Mouse (Mus musculus) neural tube, embryonic 11.5 days (tissue): Measurements from ENCODE around the gene Helq. TPM values are rescaled to one million over a fixed set of nuclear protein-coding genes. Genes with fewer than 3 reads are reported as not detected.

Experiments used
- ATAC-seq: fragments of 200-750 bp; cut with Nextera tagmentation; 2 replicates; pipeline ENCODE4 v1.8.0; 2017; ENCODE audit warnings: moderate number of reproducible peaks, mild to moderate bottlenecking, moderate TSS enrichment, moderate library complexity; ENCODE audit not compliant: insufficient read depth, low FRiP score, low TSS enrichment
- DNase-seq: peaks from one replicate; pipeline ENCODE4 v3.0.0-alpha.2; 2015; ENCODE audit warnings: low spot score
- H3K27ac ChIP-seq: fragments of 300-500 bp; sonication (generic); 2 replicates; pipeline ENCODE4 v1.5.1; 2014; ENCODE audit warnings: low read depth, mild to moderate bottlenecking, low read length
- H3K27me3 ChIP-seq: fragments of 300-500 bp; sonication (generic); 2 replicates; pipeline ENCODE4 v1.6.1; 2014; ENCODE audit warnings: mild to moderate bottlenecking, low read length, mixed read lengths; ENCODE audit not compliant: control insufficient read depth, insufficient read depth
- H3K36me3 ChIP-seq: fragments of 300-500 bp; sonication (generic); 2 replicates; pipeline ENCODE4 v1.6.1; 2014; ENCODE audit warnings: mild to moderate bottlenecking, low read length, moderate library complexity, mixed read lengths; ENCODE audit not compliant: control insufficient read depth, insufficient read depth
- H3K4me1 ChIP-seq: fragments of 300-500 bp; sonication (generic); 2 replicates; pipeline ENCODE4 v1.6.1; 2014; ENCODE audit warnings: low read length, mixed read lengths; ENCODE audit not compliant: control insufficient read depth, insufficient read depth
- H3K4me2 ChIP-seq: fragments of 300-500 bp; sonication (generic); 2 replicates; pipeline ENCODE4 v1.6.1; 2014; ENCODE audit warnings: low read depth, mild to moderate bottlenecking, moderate library complexity
- H3K4me3 ChIP-seq: fragments of 300-500 bp; sonication (generic); 2 replicates; pipeline ENCODE4 v1.5.1; 2014; ENCODE audit warnings: low read depth, low read length
- H3K9ac ChIP-seq: fragments of 300-500 bp; sonication (generic); 2 replicates; pipeline ENCODE4 v1.6.1; 2014; ENCODE audit warnings: mild to moderate bottlenecking, low read length
- H3K9me3 ChIP-seq: fragments of 300-500 bp; sonication (generic); 2 replicates; pipeline ENCODE4 v1.6.1; 2016; ENCODE audit warnings: low read length; ENCODE audit not compliant: control insufficient read depth
- WGBS: fragments of 180-500 bp; shearing (Covaris S2); extraction: QIAGEN DNeasy Blood & Tissue Kit; methylation state at CpG from one replicate; pipeline ENCODE4 v1.1.7; 2014; 5-methylcytosine and 5-hydroxymethylcytosine counted together
- polyA plus RNA-seq: library from polyadenylated mRNA; unstranded; fragments of >200 nt; fragmentation: Nextera tagmentation; extraction: Ambion mirVana; gene quantifications from 2 replicates; pipeline ENCODE4 v1.2.1, GENCODE M21; 2014

Gene Helq
- polyA plus RNA-seq, 1 experiment from 2014 or later: 24.0 TPM

GRCm38 (mm10) chr5:100833841-100834240 is 35.4 kb upstream of the Helq start:
- Histone ChIP-seq H3K9ac (no peak overlapping the region), H3K36me3 (no peaks in the 10 kb centered on the region), H3K4me3 (no peak overlapping the region), H3K4me2 (no peak overlapping the region), H3K27ac (no peak overlapping the region), H3K4me1 (no peaks in the 10 kb centered on the region), H3K27me3 (no peaks in the 10 kb centered on the region), H3K9me3 (no peaks in the 10 kb centered on the region)
- DNase-seq: no peak
- ATAC-seq: no peak
- WGBS: 82% methylated on average over 2 of the region's 2 CpGs

GRCm38 (mm10) chr5:100832680-100833079 is 34.3 kb upstream of the Helq start:
- Histone ChIP-seq H3K4me1 (no peaks in the 10 kb centered on the region), H3K27ac (no peak overlapping the region), H3K27me3 (no peaks in the 10 kb centered on the region), H3K4me2 (no peak overlapping the region), H3K9me3 (no peaks in the 10 kb centered on the region), H3K4me3 (no peak overlapping the region), H3K9ac (no peak overlapping the region), H3K36me3 (no peaks in the 10 kb centered on the region)
- 92% methylated on average over 3 of the region's 3 CpGs for WGBS
- ATAC-seq (no peak), DNase-seq (no peak)

GRCm38 (mm10) chr5:100828701-100829100 is 30.3 kb upstream of the Helq start:
- H3K9me3 ChIP-seq: no peaks in the 10 kb centered on the region
- H3K27ac ChIP-seq: no peak overlapping the region
- DNase-seq: no peak
- no peak overlapping the region for H3K4me3 ChIP-seq
- H3K9ac ChIP-seq: no peak overlapping the region
- no peaks in the 10 kb centered on the region for H3K36me3 ChIP-seq
- no peaks in the 10 kb centered on the region for H3K4me1 ChIP-seq
- 79% methylated on average over 3 of the region's 3 CpGs for WGBS
- H3K27me3 ChIP-seq: no peaks in the 10 kb centered on the region
- no peak for ATAC-seq
- H3K4me2 ChIP-seq: no peak overlapping the region

- H3K36me3 ChIP-seq: no peaks in the 10 kb centered on the region
- DNase-seq (no peak), ATAC-seq (no peak)
- no peaks in the 10 kb centered on the region for H3K27me3 ChIP-seq
- no peaks in the 10 kb centered on the region for H3K4me1 ChIP-seq
- WGBS: 63% methylated on average over 7 of the region's 7 CpGs
- H3K9ac ChIP-seq: no peak overlapping the region
- no peaks in the 10 kb centered on the region for H3K9me3 ChIP-seq
- H3K4me2 ChIP-seq: no peak overlapping the region
- no peak overlapping the region for H3K4me3 ChIP-seq
- no peak overlapping the region for H3K27ac ChIP-seq
Observed at GRCm38 (mm10) chr5:100826531-100826930, 28.1 kb upstream of the Helq start.

- Histone ChIP-seq H3K27me3 (no peaks in the 10 kb centered on the region), H3K4me2 (no peak overlapping the region), H3K4me3 (no peak overlapping the region), H3K4me1 (no peaks in the 10 kb centered on the region), H3K36me3 (no peaks in the 10 kb centered on the region), H3K27ac (no peak overlapping the region), H3K9ac (no peak overlapping the region), H3K9me3 (no peaks in the 10 kb centered on the region)
- no peak for DNase-seq
- no peak for ATAC-seq
- WGBS: 31% methylated on average over 2 of the region's 2 CpGs
Observed at GRCm38 (mm10) chr5:100825975-100826374, 27.6 kb upstream of the Helq start.

- Histone ChIP-seq H3K27me3 (no peaks in the 10 kb centered on the region), H3K4me2 (no peak overlapping the region)
- WGBS: 87% methylated on average over 7 of the region's 7 CpGs
Observed at GRCm38 (mm10) chr5:100822826-100823225, 24.4 kb upstream of the Helq start.

GRCm38 (mm10) chr5:100821375-100821774 is 23.0 kb upstream of the Helq start:
- peak overlapping the region; percentile 53 for H3K4me2 ChIP-seq
- 84% methylated on average over 8 of the region's 8 CpGs for WGBS
- H3K36me3 ChIP-seq: no peaks in the 10 kb centered on the region
- no peak overlapping the region for H3K9ac ChIP-seq
- ATAC-seq (no peak), DNase-seq (no peak)
- H3K4me3 ChIP-seq: peak overlapping the region; percentile 79; the same call in 1 of the 2 replicates
- no peaks in the 10 kb centered on the region for H3K9me3 ChIP-seq
- no peaks in the 10 kb centered on the region for H3K27me3 ChIP-seq
- no peak overlapping the region for H3K27ac ChIP-seq
- H3K4me1 ChIP-seq: peaks cover 3% of the 10 kb centered on the region; the same call in 1 of the 2 replicates

More at GRCm38 (mm10) chr5:100822826-100823225, 24.4 kb upstream of the Helq start:
- DNase-seq (no peak), ATAC-seq (no peak)
- H3K4me1 ChIP-seq: peaks cover 3% of the 10 kb centered on the region; the same call in 1 of the 2 replicates
- H3K9me3 ChIP-seq: no peaks in the 10 kb centered on the region
- H3K9ac ChIP-seq: no peak overlapping the region
- H3K4me3 ChIP-seq: no peak overlapping the region
- no peak overlapping the region for H3K27ac ChIP-seq
- H3K36me3 ChIP-seq: no peaks in the 10 kb centered on the region

- peaks cover 3% of the 10 kb centered on the region; the same call in 1 of the 2 replicates for H3K4me1 ChIP-seq
- under 1% methylated on average over 63 of the region's 63 CpGs for WGBS
- H3K36me3 ChIP-seq: no peaks in the 10 kb centered on the region
- peak within 1 kb of the TSS; percentile 82 for H3K9ac ChIP-seq
- H3K27me3 ChIP-seq: no peaks in the 10 kb centered on the region
- no peaks in the 10 kb centered on the region for H3K9me3 ChIP-seq
- peak; percentile 89 for DNase-seq
- peak within 1 kb of the TSS; percentile 31; the same call in 1 of the 2 replicates for H3K27ac ChIP-seq
- peak within 1 kb of the TSS; percentile 53 for H3K4me2 ChIP-seq
- ATAC-seq: peak; percentile 93
- peak within 1 kb of the TSS; percentile 79 for H3K4me3 ChIP-seq
Observed at GRCm38 (mm10) chr5:100820483-100821184, 22.2 kb upstream of the Helq start, which contains the start of gene Abraxas1. Gene Abraxas1 (minus strand): TSS chr5:100820965.
